Mouse (Mus musculus): Measurements from ENCODE around the gene Obscn.

The Obscn gene

GRCm38 (mm10) chr11:59051031-59051430 is 85.2 kb downstream of the Obscn start:
- no peak for DNase-seq

GRCm38 (mm10) chr11:59044703-59045330 is 91.4 kb downstream of the Obscn start:
- no peak for DNase-seq

- DNase-seq: no peak
These were observed 107.2 kb downstream of the Obscn start for GRCm38 (mm10) chr11:59029003-59029402.

GRCm38 (mm10) chr11:59026411-59026810 is 109.8 kb downstream of the Obscn start:
- no peak for DNase-seq

GRCm38 (mm10) chr11:59015052-59015451 is 121.2 kb downstream of the Obscn start:
- DNase-seq: peak in 1 of 2 experiments; percentile 34

- DNase-seq: no peak
These were observed 133.7 kb downstream of the Obscn start for GRCm38 (mm10) chr11:59002327-59003079.

- DNase-seq: no peak
These were observed 135.6 kb downstream of the Obscn start for GRCm38 (mm10) chr11:59000635-59001034.

GRCm38 (mm10) chr11:58999830-59000229 is 136.4 kb downstream of the Obscn start:
- DNase-seq: no peak

- DNase-seq: peak; percentile 33 to 46
These were observed 137.0 kb downstream of the Obscn start for GRCm38 (mm10) chr11:58999158-58999557.

GRCm38 (mm10) chr11:58997541-58997940 is 138.7 kb downstream of the Obscn start:
- no peak for DNase-seq

GRCm38 (mm10) chr11:58995807-58996370 is 140.3 kb downstream of the Obscn start:
- DNase-seq: no peak

GRCm38 (mm10) chr11:58995061-58995806 is 141.0 kb downstream of the Obscn start:
- DNase-seq: no peak

GRCm38 (mm10) chr11:58994337-58994826 is 141.8 kb downstream of the Obscn start:
- peak; percentile 64 to 77 for DNase-seq

GRCm38 (mm10) chr11:58993091-58993670 is 143.0 kb downstream of the Obscn start:
- DNase-seq: no peak

GRCm38 (mm10) chr11:58991911-58992310 is 144.3 kb downstream of the Obscn start:
- no peak for DNase-seq

GRCm38 (mm10) chr11:58990794-58991193 is 145.4 kb downstream of the Obscn start:
- DNase-seq: no peak

- DNase-seq: no peak
These were observed 146.1 kb downstream of the Obscn start for GRCm38 (mm10) chr11:58990141-58990540.

- no peak for DNase-seq
These were observed 147.0 kb downstream of the Obscn start for GRCm38 (mm10) chr11:58989166-58989565.

GRCm38 (mm10) chr11:58985299-58985917 is 150.8 kb downstream of the Obscn start:
- peak in 1 of 2 experiments; percentile 7 for DNase-seq

- DNase-seq: peak in 1 of 2 experiments; percentile 13
These were observed 151.5 kb downstream of the Obscn start for GRCm38 (mm10) chr11:58984657-58985056.

- DNase-seq: peak in 1 of 2 experiments; percentile 11
These were observed 152.4 kb downstream of the Obscn start for GRCm38 (mm10) chr11:58983691-58984341.
